Mouse (Mus musculus): ENCODE data around the gene Camkmt.

Camkmt gene

DNA sequence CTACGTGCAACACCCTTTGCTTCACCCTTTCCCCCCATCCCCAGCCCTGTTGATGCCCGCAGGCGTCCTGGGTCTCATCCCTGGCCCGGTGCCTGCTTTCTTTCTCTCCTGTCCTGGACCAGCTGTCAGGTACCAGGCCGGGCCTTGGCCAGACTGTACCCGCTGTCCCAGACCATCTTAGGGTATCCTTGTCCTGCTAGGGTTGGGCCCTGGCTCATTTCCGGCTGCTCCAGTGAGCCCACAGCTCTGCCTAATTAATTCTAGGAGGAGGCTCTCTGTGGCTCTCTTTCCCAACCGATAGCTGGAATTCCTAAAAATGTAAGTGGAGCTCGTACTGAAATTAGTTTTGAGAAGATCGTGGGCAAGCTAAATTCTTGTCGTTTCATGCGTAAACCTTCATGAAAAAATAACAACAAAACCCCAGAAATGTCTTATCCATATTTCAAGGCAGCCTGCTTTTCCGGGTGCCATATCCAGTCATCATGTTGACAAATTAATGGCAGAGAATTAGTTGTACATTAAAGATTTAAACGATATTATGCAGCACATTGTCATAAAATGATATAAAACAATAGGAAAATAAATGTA is 395.7 kb downstream of the Camkmt start:
- no peak for ATAC-seq (ENCODE audit: insufficient number of reproducible peaks, low FRiP score, low TSS enrichment)

- ATAC-seq (ENCODE audit: insufficient number of reproducible peaks, low FRiP score, low TSS enrichment), result no peak
Measured at GRCm38 (mm10) chr17:85486585-85487480, 396.5 kb downstream of the Camkmt start.

DNA sequence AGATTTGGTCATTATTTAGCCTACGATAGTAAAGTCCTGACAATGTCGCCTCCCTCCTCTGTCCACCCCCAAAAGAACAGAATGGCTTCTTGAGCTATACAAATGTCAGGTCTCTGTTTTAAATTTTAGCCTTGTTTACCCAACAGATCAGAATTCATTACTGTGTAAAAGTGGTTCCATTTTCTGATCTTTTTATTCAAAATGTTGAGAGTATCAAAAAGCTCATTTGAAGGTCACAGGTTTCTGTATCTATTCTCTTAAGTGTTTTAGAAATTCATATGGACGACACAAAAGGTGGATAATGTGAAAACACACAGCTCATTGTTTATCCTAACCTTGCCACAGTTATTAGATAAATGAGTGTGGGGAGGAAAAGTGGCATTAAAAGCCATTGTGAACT is 397.2 kb downstream of the Camkmt start:
- ATAC-seq (ENCODE audit: insufficient number of reproducible peaks, low FRiP score, low TSS enrichment), result no peak

- no peak for ATAC-seq (ENCODE audit: insufficient number of reproducible peaks, low FRiP score, low TSS enrichment)
Measured at GRCm38 (mm10) chr17:85488601-85489487, 398.5 kb downstream of the Camkmt start.

DNA sequence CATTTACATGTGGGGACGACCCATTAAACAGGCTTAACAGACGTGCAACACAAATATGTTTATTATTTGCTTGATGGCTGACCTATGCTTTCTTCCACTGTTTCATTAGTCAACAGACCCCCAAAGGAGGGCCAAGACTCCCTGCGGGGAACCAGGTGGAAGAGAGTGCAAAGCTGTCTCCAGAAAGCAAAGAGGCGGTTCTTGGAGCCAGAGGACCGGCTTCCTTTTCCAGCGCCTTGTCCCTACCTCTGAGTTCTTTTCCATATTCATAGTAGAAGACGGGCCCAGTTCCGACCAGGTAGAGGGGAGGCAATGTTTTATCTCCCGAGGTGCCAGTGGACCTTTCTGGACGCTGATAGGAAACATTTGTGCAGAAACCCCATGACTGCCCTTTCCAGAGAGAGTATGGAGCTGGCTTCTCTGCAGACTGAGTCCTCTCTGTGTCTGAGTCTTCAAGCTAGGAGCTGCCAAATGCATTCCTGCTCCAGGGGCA is 399.2 kb downstream of the Camkmt start:
- ATAC-seq (ENCODE audit: insufficient number of reproducible peaks, low FRiP score, low TSS enrichment), result no peak

DNA sequence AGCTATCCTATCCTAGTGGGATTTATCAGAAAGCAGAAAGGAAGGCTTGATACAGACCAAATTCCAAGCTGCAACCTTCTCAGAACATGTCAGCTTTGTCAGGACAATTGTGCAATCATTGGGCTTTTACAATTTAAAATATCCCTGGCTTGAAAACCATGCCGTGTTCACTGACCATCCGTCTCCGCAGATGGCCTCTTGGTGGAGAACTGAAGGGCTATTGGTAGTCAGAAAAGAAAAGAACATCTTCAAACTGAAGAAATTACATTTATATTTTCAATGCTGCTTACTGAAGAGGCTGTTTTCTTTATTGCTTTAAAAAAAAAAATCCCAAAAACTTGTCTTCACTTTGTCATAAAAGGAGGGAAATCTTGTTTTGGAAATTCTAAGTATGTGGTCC is 401.1 kb downstream of the Camkmt start:
- no peak for ATAC-seq (ENCODE audit: insufficient number of reproducible peaks, low FRiP score, low TSS enrichment)

DNA sequence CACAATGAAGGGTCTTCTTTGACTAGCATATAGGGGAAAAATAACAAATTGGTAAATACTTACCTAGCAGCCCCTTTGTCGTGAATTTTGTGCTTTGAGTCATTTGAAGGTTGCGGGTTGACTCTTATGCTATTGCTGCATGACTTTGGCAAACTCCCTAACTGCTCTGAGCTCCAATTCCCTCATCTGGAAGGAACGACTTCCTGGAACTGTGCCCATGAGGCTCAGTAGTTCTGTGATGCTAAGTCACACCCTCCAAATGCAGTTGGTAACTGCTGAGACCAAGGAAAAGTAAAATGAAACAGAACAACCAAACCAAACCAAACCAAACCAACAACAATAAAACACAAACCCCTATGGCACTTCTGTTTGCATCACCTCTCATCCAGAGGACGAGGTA is 403.2 kb downstream of the Camkmt start:
- ATAC-seq (ENCODE audit: insufficient number of reproducible peaks, low FRiP score, low TSS enrichment), result no peak

DNA sequence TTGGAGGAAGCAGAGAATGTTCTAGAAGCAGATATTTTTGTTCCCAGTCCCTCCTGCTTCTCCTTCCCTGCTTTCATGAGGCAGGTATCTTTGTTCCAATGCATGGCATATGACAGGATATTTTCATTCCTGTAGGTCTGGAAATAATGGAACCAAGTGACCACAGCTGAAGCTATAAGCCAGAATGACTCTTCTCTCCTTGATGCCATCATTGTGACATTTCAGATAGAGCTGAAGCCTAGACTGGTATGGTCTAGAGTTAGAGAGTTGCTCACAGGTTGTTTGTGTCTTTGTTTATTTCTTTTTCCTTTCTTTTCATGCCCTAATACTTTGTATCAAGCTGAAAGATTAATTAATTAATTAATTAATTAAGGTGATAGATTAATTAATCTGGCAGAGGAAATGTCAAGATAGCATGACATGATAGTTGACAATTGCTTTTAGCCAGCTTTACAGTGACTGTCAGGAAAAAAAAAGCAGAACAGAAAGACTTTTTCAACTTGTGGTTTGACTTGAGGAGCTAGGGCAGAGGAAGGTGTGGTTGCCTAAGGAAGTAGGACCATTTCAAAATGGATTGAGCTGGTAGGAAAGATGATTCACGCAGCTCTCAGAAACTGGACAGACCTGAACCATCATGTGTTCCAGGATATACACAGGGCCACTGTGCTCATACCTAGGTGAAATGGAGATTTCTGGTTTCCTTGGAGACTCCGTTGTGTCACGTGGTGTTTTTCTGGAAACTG is 404.8 kb downstream of the Camkmt start:
- ATAC-seq (ENCODE audit: insufficient number of reproducible peaks, low FRiP score, low TSS enrichment), result no peak

GRCm38 (mm10) chr17:85495871-85496270 is 405.5 kb downstream of the Camkmt start:
- no peak for ATAC-seq (ENCODE audit: insufficient number of reproducible peaks, low FRiP score, low TSS enrichment)

DNA sequence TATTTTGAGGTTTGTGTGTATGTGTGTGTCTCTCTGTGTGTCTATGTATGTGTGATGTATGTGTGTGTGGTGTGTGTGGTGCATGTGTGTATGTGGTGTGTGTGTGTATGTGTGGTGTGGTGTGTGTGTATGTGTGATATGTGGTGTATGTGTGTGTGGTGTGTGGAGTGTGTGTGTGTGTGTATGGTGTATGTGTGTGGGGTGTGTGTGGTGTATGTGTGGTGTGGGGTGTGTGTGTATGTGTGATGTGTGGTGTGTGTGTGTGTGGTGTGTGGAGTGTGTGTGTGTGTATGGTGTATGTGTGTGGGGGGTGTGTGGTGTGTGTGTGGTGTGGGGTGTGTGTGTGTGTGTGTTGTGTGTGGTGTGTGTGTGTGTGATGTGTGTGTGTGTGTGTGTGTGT is 414.5 kb downstream of the Camkmt start:
- no peak for ATAC-seq (ENCODE audit: insufficient number of reproducible peaks, low FRiP score, low TSS enrichment)

GRCm38 (mm10) chr17:85506206-85507088 is 416.1 kb downstream of the Camkmt start:
- no peak for ATAC-seq (ENCODE audit: insufficient number of reproducible peaks, low FRiP score, low TSS enrichment)

DNA sequence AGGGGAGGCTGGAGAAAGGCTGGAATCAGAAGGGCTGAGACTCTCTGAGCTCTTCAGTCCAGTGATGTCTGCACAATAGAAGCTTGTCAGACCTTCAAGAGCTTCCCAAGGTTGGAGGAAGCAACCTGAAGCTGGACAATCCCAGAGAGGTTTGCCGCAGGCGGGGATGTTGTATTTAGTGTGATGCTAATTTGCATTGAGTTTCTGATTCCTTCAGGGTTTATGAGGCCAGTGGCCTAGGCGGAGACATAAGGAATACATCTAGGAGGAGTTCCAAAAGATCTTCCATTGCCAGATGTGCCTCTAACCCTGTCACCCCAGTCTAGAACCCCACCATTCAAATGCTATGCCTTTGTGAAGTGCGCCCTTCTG is 416.7 kb downstream of the Camkmt start:
- ATAC-seq (ENCODE audit: insufficient number of reproducible peaks, low FRiP score, low TSS enrichment), result no peak

Data from cerebellum, adult (tissue).